Mouse (Mus musculus) bone marrow macrophage, adult 2 months (primary cell): ENCODE results near the gene Best3.

Experiments used
- CTCF ChIP-seq: IDR thresholded peaks from 2 replicates; pipeline ENCODE4 v1.5.1; 2012; ENCODE audit warnings: low read depth, mild to moderate bottlenecking, low read length, moderate library complexity
- POLR2A ChIP-seq: IDR thresholded peaks from 2 replicates; pipeline ENCODE4 v1.6.1; 2012; ENCODE audit warnings: mild to moderate bottlenecking, low read depth, low read length, borderline replicate concordance

- TF ChIP-seq CTCF, result no peak
- no peak for TF ChIP-seq POLR2A
These were observed 10.1 kb downstream of the Best3 start for GRCm38 (mm10) chr10:116996236-116996600.
